Mouse (Mus musculus) spleen, adult 12 weeks (tissue): ENCODE results near the gene Sepsecs.

Experiments
- DNase-seq: peaks from one replicate; pipeline ENCODE4 v3.0.0; 2022; ENCODE audit warnings: low spot score

Gene Sepsecs

GRCm38 (mm10) chr5:52643947-52644840 lies 25.3 kb downstream of the Sepsecs start:
- DNase-seq, result no peak

DNA sequence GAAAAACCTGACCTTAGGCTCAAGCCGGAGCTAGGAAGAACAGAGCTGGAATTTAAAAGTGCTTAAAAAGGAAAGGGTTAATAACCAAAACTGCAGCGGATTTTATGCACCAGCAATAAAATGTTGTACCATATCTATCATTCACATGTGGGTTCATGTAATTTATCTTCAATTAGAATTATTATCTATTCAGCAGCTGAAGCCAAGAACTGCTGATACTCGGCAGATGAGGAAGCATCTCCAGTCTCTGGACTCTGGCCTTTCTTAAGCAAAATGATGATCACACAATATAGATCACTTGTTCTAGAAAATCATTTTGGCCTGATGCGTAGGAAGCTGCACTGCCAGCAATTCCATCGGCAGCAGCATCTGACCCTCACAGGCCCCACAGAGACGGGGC lies 27.8 kb downstream of the Sepsecs start:
- no peak for DNase-seq

DNA sequence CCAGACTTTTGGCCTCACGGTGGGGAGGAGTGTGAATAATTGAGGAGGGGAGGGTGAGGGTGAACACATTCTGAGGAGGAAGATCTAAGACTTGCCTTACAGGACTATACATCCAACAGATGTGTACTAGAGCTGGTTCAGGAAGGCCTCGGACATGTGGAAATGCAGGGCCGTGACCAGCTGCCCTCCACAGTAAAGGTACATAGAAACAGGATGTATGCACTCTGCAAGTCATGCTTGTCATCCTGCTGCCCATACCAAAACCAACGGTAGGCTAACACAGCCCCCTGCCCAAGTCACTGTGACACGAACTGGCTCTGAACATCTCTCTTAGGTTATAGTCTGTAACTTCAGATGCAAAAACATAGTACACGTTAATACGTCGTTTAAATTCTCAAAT lies 30.6 kb downstream of the Sepsecs start:
- DNase-seq, result no peak

DNA sequence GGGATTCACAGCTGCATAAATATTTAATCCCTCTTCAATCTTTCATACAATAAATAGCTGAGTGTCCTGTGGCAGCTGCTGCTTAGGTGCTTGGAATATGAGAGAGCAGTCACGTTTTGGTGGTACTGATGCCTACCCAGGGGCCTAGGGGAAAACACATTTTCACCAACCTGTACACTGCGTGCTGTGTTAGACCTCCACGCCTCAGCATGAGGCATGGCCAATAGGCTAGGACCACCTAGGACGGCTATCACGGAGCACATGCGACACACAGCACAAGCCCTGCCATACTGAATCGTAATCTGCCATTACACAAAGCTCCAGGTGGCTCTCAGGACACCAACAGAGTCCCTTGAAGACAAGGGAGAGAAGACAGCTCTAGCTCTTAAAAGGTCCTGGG lies 31.5 kb downstream of the Sepsecs start:
- no peak for DNase-seq

GRCm38 (mm10) chr5:52636923-52637322 lies 32.6 kb downstream of the Sepsecs start:
- no peak for DNase-seq

GRCm38 (mm10) chr5:52636025-52636755 lies 33.3 kb downstream of the Sepsecs start:
- DNase-seq, result no peak

GRCm38 (mm10) chr5:52634017-52634416 lies 35.5 kb downstream of the Sepsecs start:
- DNase-seq, result peak; percentile 27

DNA sequence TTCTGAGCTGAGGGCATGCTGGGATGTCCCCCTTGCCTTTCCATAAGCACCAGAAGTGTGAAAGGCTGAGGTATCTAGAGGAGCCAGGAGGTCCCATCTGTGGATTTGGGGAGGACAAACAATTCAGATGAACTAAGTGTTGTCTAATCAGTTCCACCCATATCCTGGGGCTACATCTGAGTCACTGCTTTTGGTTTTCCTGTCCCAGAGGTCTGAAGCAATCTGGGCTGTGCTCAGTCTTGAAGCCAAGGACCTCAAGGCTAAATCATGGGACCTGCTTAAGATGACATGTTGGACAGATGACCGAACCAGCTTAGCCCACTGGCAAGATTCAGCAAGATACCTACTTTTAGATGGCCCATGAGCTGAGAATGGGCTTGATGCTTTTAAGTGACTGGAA lies 39.0 kb downstream of the Sepsecs start:
- DNase-seq, result no peak

DNA sequence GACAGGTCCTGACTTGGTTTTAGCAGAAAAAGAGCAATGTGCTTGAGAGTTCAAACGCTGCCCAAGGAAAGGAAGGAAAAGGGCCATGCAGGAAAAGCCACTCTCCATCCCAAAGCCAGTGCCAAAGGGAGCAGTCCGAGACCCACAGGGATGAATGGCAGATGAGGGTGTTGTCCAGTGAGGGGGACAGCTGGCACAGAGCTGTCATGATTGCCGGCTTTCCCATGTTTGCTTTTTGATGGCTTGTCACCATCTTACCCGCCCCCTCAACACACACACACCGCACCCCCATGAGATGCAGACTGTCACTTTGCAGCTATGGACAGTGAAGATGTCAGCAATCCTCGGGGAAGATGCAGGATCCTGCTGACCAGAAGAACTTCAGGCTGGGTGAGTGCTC lies 40.3 kb downstream of the Sepsecs start:
- no peak for DNase-seq

- DNase-seq, result no peak
Measured at GRCm38 (mm10) chr5:52628783-52629182, 40.7 kb downstream of the Sepsecs start.

GRCm38 (mm10) chr5:52627713-52628112 lies 41.8 kb downstream of the Sepsecs start:
- no peak for DNase-seq

DNA sequence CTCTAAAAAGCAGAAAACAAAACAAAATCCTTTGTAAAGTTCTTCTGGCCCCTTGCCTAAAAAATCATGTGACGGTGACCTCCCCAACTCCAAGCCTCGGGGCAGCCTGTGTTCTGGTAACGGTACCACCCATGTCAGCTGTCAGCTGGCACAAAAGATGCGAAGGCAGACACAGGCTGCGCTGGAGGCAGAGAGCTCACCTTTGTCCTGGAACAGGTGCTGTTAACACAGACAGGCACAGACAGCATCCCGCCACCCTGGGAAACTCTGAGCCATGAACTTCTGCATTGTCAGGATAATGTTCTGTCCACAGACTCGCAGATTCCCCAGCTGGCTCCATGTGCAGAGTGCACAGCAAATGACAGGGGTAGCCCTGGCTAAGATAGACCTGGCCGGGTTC lies 43.4 kb downstream of the Sepsecs start:
- no peak for DNase-seq

- DNase-seq, result no peak
Measured at GRCm38 (mm10) chr5:52624956-52625355, 44.6 kb downstream of the Sepsecs start.

DNA sequence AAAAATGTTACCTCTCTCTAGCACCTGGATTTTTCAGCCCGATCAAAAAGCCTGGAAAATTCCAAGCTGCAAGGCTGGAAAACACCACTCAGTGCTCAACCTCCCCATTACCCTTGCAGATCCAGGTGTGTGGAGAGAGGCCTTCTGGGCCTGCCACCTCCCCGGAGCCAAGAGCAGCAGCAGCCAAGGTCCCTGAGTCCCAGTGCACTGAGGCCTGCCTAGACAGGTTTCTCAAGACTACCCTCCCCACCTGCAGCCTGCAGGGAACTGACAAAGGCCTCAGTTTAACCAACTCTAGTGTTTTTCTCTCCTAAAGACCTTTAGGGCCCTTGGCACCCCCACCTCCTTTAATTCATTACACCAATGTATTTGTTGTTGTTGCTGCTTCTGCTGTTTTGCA lies 46.4 kb downstream of the Sepsecs start:
- DNase-seq, result no peak

- DNase-seq, result no peak
Measured at GRCm38 (mm10) chr5:52618348-52619270, 50.9 kb downstream of the Sepsecs start.

DNA sequence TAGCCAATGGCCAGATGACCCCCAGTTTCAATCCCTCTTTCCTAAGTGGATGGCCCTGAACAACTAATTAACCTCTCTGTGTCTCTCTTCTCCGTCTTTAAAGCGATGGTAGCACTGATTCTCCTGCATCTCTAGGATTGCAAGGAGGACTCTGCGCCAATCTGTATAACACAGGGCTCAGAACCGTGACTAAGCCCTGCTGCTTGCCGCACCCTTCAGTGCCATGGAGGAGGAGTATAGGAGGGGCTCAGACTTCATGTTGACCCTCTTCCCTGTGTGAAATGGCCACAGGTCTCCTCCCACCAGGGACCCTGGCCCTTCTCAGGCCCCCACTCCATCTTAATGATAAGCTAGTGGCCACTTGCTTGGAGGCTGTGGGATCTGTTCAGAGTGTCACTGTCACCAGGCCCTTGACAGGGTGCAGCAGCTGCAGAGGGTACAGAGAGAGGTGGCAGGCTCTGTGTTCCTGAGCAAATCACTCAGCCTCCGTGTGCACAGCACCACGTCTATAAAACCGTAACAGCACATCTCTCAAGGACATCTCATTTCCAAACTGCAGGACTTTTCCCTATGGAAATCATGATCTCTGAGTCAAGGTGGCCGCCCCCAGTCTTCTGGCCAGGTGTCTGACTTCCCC lies 51.7 kb downstream of the Sepsecs start:
- DNase-seq, result no peak

- no peak for DNase-seq
Measured at GRCm38 (mm10) chr5:52616549-52616948, 53.0 kb downstream of the Sepsecs start.

DNA sequence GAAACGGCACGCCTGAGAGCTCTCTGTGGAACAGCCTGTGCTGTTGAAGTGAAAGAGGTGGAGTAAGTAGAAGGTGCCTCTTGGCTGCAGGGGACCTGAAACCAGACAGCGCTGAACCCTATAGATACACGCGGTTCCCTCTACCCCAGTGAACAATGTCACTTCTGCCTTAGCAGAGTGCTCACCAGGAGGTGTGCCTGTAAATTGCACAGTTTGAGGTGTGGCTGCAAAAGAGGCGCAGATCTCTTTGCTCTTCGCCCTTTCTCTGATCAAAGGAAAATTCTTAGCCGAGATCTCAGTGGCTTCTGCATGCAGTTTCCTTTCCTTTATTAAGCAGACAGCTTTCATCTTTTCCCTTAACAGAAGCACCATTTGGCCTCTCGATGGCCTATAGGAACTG lies 54.1 kb downstream of the Sepsecs start:
- DNase-seq, result no peak

GRCm38 (mm10) chr5:52614686-52615085 lies 54.8 kb downstream of the Sepsecs start:
- no peak for DNase-seq

DNA sequence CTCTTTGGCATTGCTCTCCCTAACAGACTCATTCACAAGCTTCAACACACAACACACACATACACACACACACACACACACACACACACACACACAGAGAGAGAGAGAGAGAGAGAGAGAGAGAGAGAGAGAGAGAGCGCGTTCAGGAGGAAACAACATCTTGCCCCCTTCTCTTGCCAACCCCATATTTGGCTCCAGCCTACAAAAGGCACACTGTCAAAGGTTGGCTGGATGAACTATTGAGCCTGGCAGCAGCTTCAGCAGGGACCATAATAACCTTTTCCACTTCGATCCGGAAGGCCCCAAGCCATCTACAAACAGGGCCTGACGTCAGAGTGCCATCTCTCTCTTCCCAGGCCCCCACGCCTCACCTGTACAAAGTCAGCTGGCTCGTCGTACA lies 56.7 kb downstream of the Sepsecs start:
- no peak for DNase-seq

GRCm38 (mm10) chr5:52611315-52611895 lies 58.1 kb downstream of the Sepsecs start:
- no peak for DNase-seq
